Mouse (Mus musculus): ENCODE results near the gene Mab21l1.

The Mab21l1 gene

GRCm38 (mm10) chr3:55814993-55815625, 32.8 kb downstream of the Mab21l1 start:
- DNase-seq (ENCODE audit: low spot score) = no peak

DNA sequence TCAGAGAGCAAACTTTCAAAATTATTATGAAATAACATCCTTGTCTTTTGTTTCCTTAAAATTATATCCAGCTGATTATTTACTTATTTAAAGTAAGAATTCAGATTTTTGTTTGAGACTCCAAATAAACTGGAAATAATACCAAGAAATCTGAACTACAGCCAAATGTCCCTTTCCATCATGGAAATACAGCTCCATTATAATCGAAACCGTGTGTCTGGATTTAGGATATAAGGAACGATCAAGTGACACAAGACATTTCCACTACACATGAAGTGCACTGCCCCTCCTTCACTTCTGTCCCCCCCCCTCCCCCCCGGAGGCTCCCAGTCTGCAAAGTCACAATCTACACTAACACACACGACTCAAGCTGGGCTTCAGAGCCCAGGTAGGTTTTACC, 33.8 kb downstream of the Mab21l1 start:
- no peak for DNase-seq (ENCODE audit: low spot score)

DNA sequence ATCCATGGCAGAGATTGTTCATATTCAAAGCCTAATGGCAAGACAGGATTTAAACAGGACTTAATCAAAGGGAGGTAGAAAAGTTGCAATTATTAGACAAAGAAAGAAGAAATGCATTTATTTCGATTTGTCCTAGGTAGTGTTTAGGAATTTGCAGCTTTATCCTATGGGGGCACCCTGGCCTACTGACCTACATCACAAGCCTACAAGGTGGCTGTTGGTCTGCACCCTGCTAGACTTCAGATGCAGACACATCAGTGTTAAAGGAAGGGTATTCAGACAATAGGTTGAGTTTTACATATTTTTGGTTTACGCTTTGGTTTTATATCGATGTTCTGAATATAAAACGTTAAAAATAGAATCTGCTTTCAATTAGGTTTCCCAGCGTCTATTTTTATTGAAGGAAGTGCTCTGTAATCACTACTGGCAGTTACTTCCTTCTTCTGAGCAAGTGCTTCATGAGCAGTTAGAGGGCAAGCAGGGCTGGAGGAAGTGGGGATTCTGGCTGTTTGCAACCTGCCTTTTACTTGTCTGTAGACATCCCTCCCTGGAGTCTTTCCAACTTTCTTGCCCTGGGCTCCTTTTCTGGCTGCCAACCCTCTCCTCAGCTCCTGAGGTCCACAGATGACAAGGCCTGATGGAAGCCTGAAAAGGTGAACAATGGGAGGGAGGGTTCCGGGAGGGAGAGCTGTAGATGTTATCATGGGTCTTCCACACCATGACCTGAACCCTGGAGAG, 34.5 kb downstream of the Mab21l1 start:
- no peak for DNase-seq (ENCODE audit: low spot score)

DNA sequence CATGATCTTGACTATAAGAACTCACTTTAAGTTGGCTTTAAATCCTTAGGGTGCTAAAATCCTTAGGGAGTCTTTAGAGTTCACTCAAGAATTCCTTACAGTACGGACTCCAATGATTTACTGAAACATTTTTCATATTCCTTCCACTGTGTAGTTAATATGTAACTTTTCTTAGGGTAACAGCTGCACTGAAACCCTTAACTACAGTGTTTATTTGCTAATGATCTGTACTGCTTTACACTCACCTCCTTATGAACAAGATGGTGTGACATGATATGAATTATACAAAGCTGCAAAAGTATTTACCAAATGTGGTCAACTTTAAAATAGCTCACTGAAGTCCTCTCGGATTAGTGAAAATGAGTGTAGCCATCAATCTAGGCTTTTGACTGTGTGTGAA, 35.8 kb downstream of the Mab21l1 start:
- no peak for DNase-seq (ENCODE audit: low spot score)

DNA sequence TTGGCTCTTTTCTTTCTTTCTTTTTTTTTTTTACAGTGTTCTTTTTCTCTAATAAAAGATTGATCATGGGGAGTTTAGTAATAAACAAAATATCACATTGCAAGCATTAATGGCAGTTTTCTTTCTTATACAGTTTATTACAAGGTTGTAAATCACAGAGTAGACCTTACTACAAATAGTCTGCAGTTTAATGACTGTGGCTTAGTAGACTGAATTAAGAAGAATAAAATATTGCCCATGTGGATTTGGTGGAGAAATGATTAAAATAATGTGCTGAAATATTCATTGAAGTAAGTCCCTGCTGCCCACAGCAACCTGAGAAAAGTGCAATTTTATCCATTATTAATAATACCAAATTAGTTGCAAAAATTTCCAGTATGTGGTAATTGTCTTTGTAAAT, 37.3 kb downstream of the Mab21l1 start:
- no peak for DNase-seq (ENCODE audit: low spot score)

GRCm38 (mm10) chr3:55824864-55825263, 42.6 kb downstream of the Mab21l1 start:
- no peak for DNase-seq (ENCODE audit: low spot score)

- DNase-seq (ENCODE audit: low spot score) = no peak
Observed at GRCm38 (mm10) chr3:55828481-55829256, 46.4 kb downstream of the Mab21l1 start.

- no peak for DNase-seq (ENCODE audit: low spot score)
Observed at GRCm38 (mm10) chr3:55830226-55830625, 47.9 kb downstream of the Mab21l1 start.

Data from layer of hippocampus, adult 9-10 months (tissue).